Mouse (Mus musculus): ENCODE results near the gene Dusp27.
A peak's percentile ranks its signal among the peaks of the same experiment; 100 is the strongest.

The Dusp27 gene

DNA sequence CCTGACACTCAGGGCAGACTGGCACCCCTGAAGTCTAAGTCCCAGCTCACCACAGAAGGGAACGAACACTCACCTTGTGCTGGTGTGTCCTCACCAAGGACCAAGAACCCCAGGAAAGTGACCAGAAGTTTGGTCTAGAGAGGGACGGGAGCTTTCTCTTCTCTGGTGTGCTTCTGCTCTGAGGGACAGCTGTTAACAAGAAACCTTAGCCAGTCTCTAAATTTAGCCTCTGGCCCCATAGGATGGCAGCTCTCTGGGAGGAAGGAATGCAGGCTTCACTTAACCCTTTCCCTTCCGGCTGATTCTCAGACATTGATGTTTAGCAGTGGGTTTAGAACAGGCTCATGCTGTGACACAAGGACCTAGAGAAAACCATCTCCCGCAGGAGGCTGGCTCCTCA, at the start of gene Dusp27:
TSS of gene Dusp27 (minus strand) at position 204 of the 400 bp plus-strand sequence.
- no peak for DNase-seq (ENCODE audit: low read depth)

DNA sequence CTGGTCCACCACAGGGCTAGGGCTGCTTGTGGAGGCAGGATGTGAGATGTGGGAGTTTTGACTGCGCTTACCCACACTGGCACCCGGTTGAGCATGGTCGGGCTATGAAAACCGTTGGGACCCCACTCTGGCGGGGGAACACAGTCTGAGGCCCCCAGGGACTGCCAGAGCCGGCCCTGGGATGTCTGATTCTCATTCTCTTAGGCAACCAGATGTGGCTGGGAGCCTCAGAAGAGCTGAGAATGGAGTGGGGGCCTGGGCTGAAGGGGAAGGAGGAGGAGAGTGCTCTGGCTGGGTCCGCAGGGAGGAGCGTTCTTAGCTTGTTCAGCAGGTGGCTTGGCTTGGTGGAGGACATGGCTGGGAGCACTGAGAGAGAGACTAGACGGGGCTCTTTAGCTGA, 45.9 kb upstream of the Dusp27 start:
- no peak for DNase-seq (ENCODE audit: low read depth)

DNA sequence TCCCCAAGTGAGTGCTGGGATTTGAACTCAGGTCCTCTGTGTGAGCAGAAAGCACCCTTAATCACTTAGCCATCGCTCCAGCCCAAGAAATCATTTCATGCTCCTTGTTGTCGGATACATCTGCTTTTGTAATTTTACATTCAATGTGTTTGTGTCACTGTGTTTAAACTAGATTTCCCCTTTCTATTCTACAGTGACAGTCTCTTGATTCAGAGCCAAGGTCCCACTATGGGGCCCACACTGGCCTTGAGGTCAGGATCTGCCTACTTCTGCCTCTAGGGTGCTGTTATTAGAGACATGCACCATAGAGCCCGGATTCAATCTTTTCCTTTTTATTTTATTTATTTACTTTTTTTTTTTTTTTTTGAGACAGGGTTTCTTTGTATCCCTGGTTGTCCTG, 45.3 kb upstream of the Dusp27 start:
- no peak for DNase-seq (ENCODE audit: low read depth)

DNA sequence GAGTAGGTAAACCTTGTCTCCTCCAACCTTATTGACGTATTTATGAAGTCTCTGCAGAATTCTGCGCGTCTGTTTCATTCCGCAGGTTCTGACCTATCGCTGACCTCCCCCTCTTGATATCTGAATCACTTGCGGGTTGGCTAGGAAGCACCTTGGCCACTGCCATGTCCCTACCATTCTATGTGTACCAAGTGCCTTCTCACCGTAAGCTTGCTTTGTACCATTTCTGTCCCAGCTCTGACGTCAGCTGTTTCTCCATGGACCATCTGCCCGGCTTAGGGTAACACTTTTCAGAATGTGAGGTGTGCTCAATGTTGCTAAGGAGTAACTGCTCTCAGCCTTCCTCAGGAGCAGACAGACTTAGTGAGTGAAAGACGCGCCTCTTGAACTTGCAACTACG, 43.1 kb upstream of the Dusp27 start:
- no peak for DNase-seq (ENCODE audit: low read depth)

DNA sequence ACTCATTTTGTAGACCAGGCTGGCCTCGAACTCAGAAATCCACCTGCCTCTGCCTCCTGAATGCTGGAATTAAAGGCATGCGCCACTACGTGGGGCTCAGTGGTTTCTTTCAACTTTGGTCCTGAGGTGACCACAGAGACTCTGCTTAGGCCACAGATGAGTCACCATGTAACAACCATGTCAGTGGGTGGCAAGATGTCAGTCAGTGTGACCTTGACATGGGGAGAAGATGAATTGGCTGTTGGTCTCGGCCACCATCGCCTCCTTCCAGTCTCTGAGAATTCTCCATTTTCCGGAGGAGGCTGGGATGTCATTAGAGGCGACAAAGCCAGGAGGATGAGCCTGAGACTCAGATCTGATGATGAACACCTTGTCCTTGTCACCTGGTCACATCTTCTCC, 42.0 kb upstream of the Dusp27 start:
- no peak for DNase-seq (ENCODE audit: low read depth)

DNA sequence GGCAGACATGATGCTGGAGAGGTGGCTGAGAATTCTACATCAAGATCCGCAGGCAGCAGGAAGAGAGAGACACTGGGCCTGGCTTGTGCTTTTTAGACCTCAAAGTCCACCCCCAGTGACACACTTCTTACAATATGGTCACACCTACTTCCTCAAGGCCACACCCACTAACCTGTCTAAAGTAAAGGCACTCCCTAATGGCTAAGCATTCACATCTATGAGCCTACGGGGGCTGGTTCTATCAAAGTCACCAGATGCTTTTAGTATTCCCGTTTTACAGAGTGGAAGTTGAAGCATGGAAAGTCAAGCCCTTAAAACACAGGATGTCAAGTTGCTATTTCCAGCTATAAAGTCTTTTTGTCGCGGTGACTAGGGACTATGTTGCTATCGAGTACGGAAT, 40.3 kb upstream of the Dusp27 start:
- DNase-seq (ENCODE audit: low read depth), result no peak

DNA sequence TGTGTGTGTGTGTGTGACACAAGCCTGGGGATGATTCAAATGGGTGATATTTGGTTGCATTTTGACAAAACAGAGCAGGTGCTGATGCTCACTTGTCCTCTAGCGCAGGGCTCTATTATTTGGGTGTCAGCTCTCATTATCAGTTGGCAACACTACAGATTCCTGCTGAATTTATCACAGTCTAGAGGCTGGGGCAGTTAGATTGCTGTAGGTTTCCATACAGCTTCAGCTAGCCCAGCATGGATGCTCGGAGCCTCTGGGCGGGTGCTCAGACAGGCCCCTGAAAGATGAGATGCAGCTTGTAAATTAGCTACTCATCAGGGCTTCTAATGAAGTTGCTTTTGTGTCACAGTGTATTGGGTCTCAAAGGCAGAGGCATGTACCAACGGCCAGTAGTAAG, 39.7 kb upstream of the Dusp27 start:
- DNase-seq (ENCODE audit: low read depth), result no peak

DNA sequence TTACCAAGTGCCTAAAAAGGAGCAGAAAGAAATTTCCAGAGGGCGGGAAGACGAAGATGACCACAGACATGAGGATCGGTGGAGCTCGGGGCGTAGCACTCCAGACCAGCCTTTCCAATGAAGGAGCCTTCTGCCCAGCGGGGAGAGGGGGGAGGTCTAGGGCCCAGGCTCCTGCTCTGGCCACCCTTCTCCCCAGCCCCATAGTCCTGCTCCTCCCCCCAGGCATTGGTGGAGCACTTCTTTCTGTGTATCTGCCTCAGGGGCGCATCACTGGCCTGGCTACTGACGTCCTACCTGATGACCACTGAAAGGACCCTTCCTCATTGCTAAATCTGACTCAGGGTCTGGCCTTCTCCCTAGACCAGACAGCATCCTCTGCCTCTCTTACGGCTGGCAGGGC, 37.4 kb upstream of the Dusp27 start:
- DNase-seq (ENCODE audit: low read depth), result no peak

DNA sequence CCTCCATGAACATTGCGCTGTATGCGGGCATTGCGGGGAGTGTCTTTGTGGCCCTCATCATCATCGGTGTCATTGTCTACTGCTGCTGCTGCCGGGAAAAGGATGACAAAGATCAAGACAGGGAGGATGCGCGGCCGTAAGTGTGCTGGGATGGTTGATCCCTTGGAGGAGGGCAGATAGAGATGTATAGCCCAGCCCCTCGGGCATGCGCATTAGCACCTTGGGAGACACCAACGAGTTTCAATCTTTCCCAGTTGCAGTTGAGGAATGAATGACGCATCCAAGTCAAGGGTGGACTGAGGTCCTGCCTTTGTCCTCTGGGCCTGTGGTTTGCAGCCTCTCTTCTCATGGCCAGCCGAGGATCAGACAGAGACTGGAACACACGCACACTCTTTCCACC, 36.9 kb upstream of the Dusp27 start:
- no peak for DNase-seq (ENCODE audit: low read depth)

DNA sequence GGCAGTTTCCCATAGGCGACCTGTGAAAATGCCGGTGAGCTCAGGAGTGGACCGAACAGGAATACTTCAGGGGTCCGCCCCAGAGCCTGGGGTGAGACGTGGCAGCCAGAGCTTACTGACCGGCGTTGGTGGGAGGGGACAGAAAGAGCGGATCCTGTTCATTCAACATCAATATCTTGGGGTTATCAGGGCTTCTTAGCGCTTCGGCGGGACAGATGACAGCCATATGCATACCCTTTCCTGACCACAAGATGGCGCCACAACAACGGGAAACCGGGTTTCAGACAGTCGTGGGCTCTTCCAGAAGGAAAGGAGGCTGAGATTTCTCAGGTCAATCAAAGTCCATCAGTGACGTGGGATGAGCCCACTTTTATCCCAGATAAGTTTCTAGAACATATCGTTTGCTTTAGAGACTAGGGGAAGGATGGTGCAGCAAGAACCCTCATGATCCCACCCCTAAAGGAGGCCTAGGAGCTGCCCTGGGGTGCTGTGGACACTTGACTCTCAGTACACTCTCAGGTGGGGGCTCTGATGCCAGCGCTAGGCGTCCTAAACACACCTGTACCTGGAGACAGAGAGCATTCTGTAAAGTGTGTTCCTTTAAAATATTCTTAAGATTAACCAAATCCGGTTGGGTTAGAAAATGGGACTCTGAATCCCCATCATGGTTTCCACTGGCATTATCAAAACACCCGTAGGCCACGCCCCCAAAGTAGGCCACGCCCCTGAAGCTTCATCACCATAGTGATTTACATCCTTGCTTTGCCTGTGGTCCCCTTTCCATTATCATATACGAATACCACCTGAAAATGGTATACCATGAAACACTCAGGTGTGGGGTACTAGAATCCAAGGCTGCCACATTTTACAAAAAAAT, 33.1 kb upstream of the Dusp27 start:
- DNase-seq (ENCODE audit: low read depth), result peak; percentile 77

DNA sequence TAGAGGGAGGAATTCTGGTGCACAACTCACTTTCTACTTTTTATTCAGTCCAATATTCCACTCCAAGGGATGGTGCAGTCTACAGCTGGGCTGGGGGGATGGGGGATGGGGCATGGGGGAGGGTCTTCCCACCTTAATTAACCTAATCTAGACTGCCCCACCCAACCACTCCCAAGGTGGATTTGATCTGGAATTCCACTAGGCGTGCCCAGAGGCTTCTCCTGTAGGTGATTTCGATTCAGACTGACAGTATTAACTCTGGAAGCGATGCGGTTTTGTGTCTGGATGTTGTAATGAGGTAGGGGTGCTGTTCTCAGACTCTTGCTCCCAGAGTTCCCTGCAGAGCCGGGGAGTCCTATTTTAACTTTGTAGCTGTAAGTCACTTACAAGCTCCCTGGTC, 32.4 kb upstream of the Dusp27 start:
- no peak for DNase-seq (ENCODE audit: low read depth)

DNA sequence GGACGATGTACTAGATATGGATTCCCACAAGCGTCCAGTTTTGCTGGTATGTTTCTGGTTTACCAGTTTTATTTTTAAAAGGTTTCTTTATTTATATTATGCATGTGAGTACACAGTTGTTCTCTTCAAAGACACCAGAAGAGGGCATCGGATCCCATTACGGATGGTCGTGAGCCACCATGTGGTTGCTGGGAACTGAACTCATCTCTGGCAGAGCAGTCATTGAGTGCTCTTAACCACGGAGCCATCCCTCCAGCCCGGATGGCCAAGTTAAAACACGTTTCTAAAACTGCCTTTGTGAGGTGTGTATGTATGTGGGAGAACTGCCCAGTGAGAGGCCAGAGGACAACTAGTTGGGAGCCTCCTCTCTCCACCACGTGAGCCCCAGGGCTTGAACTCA, 30.9 kb upstream of the Dusp27 start:
- no peak for DNase-seq (ENCODE audit: low read depth)

DNA sequence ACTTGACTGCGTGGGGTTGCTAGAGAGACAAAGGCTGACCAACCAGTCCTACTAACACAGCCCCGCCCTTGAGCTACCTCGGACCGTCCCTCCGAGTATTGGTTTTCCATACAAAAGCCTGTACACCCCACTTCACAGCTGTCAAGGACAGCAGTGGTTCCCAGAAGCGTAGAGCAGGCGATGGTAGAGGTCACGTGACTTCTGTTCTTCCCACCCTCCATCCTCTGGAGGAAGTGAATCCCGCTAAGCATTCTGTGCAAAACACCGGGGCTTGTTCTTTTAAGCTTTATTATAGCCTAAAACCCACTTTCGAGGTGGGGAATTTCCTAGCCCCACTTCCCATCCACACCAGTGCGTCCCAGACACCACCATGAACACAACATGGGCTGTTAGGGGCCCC, 30.0 kb upstream of the Dusp27 start:
- DNase-seq (ENCODE audit: low read depth), result no peak

DNA sequence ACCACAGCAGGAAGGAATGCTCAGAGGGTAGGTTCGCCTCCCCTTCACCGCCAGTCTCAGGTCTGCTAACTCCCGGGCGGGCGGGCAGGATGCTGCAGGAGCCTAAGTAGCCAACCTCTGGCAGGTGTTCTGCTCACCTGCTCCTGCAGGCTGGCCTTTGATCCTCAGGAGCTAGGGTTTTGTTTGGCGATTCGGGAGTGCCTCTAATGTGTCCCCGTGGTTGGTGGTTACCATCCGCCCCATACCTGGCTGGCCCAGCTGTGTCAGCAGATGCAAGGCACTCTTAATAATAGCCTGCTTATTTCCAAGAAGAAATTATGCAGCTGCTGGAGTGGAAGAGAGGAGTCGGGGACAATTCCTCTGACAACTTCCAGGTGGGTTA, 27.4 kb upstream of the Dusp27 start:
- no peak for DNase-seq (ENCODE audit: low read depth)

DNA sequence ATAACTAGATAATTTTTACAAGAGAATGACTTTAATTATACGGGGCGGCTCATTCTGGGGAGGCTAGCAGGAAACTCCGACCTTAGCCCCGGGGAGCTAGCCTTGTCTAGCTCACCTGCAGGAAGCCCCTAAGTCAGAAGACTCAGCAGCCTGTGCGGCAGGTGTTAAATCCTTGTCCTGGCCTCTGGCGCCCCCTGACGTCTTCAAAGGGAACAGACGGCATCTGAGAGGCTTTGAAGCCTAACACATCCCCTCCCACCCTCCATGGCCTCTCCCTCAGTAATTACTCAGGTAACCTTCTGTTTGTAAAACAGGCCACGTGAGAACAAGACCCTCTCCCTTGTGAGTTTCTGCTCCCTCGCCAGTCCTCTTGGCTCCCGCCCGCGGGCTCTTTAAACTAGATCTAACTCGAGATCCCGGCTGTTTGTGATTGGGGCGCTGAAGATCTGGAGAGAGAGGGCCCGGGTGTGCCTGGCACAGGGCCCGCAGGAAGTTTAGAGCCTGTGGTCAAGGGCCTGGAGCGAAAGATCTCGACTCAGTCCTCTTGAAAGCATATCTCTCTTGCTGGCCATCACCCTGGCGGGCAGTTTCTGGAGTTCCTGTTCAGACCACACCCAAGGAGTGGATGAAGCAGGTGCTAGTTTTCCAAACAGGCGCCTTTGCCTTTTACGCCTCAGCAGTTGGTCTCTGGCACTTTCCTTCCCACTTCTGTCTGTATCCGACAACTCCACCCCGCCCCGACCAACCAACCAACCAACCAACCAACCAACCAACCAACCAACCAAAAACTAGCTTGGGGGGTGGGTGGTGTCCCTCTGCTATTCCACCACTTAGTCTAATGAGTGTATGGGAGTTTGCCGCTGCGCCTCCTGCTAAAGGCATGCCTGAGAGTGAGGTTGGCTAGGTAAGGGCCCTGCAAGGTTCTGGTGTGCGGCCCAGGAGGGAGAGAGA, 26.7 kb upstream of the Dusp27 start:
- DNase-seq (ENCODE audit: low read depth), result peak; percentile 92

DNA sequence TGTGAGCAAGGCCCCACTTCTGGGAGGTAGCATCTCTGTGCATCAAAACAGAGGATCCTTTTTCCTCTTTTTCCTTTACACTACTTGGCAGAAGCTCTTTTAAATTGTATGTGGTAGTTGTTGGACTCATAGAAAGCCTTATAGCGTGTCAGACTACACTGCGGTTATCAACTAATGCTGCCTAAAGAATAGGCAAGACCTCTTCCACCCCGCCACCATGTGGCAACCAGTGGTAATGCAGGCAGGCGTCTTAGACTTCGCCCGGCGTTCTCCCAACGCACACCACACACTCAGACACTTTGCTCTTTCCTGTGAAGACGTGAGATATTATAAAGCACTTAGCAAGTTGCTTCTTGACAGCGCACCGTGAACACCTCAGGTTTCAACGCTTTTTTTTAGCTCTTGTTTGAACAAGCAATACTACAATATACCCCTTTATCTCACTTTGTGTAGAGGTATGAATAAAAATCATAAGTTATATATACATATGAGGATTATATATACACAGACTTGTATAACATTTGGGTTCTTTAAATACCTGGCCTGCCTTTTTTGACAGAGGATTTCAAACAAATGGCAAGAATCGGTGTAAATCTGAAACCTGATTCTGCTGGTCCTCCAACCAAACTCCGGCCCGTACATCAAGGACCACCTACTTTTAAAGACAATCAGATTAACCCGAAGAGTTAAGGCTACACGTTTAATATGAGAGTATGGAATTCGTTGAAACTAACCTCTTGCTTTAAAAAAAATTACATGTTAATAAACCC, 25.8 kb upstream of the Dusp27 start:
- peak; percentile 92 for DNase-seq (ENCODE audit: low read depth)

DNA sequence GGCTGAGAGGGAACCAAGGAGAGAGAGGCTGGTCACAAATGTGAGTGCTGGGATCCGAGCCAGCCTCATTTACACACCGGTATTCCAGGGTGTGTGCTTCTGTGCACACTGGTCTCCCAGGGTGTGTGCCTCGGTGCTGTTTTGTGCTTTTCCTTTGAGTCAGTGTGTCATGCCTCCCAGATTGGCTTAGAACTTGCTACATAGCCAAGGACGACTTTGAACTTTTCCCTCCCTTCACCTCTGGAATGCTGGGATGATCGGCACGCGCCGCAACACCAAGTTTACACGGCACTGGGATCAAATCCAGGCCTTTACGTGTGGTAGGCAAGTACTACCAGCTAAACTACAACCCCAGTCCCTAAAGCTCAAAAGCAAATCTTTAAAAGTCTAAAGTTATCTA, 24.3 kb upstream of the Dusp27 start:
- DNase-seq (ENCODE audit: low read depth), result no peak

DNA sequence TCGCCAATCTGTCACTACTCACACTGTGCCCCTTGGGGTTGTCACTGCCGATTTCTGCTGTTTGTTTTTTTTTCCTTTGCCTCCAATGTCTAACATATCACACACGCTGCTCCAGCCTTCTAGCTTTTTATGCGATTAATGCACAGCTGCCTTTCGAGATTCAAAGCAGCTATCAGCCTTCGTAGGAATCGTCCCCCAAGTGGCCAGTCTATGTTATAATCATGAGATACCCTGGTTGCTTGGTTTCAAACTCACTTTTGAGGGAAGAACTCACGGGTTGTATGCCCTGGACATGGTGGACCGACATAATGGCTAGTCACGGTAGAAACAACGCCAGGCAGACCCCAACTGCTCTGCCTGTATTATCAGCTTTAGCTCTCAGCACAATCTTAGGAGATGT, 23.6 kb upstream of the Dusp27 start:
- no peak for DNase-seq (ENCODE audit: low read depth)

DNA sequence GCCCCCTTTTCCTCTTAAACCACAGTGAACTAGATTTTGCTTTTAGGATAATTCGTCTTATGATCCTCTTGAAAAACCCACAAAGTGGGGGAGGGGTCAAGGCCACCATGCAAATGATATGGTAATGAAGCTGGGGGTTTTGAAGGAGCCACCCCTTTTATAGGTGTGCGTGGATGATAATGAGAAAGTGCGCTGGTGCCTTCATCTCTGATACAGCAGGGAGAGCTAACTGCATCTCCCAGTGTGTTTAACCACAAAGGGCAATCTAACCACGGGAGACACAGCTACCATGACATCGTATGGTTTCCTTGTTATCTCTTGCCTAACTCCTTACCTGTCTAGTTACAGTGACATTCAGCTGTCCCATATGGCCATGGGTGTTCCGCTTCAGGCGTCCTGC, 22.3 kb upstream of the Dusp27 start:
- no peak for DNase-seq (ENCODE audit: low read depth)

DNA sequence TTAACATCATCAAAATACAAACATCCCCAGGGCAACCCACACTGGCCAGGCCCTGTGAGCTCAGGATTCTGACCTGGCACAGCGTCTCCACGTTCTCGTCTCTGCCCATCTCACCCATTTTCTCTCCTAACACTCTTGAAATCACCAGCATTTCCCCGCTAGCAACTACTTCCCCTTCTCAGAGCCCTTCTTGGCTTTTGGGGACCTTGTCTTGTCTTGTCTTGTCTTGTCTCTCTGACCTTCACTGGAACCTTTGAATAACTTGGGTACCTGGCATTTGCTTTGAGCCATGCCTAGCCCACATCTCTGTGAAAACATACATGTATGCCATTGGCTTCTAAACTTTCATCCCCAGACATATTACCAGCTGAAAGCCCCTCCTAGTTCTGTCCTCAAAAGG, 21.7 kb upstream of the Dusp27 start:
- no peak for DNase-seq (ENCODE audit: low read depth)

DNA sequence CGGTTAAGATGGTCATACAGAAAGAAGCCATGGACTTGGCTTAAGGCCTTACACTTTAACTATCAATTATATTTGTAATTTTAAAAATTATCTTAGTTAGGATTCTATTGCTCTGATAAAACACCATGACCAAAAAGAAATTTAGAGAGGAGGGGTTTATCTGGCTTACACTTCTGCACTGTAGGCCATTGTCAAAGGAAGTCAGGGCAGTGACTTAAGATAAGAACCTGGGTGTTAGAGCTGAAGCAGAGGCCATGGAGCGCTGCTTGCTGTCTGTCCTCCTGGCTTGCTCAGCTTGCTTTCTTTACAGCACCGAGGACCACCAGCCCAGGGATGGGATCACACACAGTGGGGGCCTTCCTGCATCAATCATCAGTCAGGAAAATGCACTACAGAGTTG, 19.9 kb upstream of the Dusp27 start:
- DNase-seq (ENCODE audit: low read depth), result no peak

DNA sequence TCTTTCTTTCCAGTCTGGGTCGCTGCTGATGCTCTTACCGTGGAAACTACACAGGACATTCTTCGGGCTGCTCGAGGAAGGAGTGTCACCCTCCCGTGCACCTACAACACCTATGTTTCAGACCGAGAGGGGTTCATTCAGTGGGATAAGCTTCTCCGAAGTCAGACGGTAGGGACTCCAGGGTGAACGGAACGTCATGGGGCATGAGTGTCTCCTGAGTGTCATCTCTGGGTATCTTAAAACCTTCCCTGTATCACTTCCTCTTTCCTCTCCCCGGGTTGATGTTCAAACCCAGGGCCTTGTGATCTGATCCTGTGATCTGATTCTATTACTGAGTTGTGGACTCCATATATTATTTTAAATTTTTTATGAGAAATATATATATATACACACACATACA, 18.9 kb upstream of the Dusp27 start:
- no peak for DNase-seq (ENCODE audit: low read depth)

All from naive thymus-derived CD4-positive, alpha-beta T cell, adult 2 months (primary cell).